Mouse (Mus musculus): ENCODE data around the gene Atp13a3. TPM values are rescaled to one million over a fixed set of nuclear protein-coding genes. Genes with fewer than 3 reads are reported as not detected.

Gene Atp13a3
- polyA plus RNA-seq, 1 experiment: 30.5 TPM

GRCm38 (mm10) chr16:30427003-30427402, 21.2 kb upstream of the Atp13a3 start:
- Histone ChIP-seq H3K79me2 (ENCODE audit: control insufficient read depth, insufficient read depth) (no peaks in the 10 kb centered on the region), H3K27me3 (ENCODE audit: control insufficient read depth, insufficient read depth, insufficient read length) (no peaks in the 10 kb centered on the region), H3K36me3 (ENCODE audit: control insufficient read depth, insufficient read depth) (no peaks in the 10 kb centered on the region), H3K79me3 (ENCODE audit: low read depth) (no peaks in the 10 kb centered on the region), H3K4me3 (ENCODE audit: insufficient read depth, poor library complexity, severe bottlenecking) (no peak overlapping the region), H3ac (ENCODE audit: control insufficient read depth, insufficient read length, low read depth) (no peak overlapping the region)
- TF ChIP-seq CTCF (IDR thresholded peaks at IDR 0.05; ENCODE audit: control insufficient read depth, insufficient read depth, insufficient read length): no peak
- no peak for TF ChIP-seq MAX (IDR thresholded peaks at IDR 0.05)
- no peak for TF ChIP-seq CEBPB (IDR thresholded peaks at IDR 0.05; ENCODE audit: low read depth)
- no peak for TF ChIP-seq USF1 (IDR thresholded peaks at IDR 0.05; ENCODE audit: low read depth)
- TF ChIP-seq FOSL1 (IDR thresholded peaks at IDR 0.05; ENCODE audit: insufficient read depth, low read length, poor library complexity, severe bottlenecking): no peak
- no peak for TF ChIP-seq MYOD1 (IDR thresholded peaks at IDR 0.05; ENCODE audit: control insufficient read depth, insufficient read length, low read depth)
- TF ChIP-seq MYOG (IDR thresholded peaks at IDR 0.05; ENCODE audit: control insufficient read depth, extremely low read depth, insufficient read length): no peak

DNA sequence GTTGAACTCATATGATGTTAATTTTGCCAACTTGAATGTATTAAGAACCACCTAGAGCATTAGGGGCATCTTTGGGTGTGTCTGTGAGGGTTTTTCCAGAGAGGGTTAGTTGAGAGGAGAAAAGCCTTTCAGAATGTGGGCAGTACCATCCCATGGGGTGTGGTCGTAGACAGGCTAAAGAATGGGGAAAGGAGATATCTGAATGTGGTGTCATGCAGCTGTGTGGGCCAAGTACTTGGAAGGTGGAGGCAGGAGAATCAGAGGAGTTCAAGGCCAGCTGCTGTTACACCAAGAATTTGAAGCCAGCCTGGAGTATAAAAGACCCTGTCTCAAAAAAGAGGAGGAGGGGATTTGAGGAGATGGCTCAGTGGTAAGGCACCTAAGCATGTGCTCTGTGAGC, 20.2 kb upstream of the Atp13a3 start:
- H3K27me3 ChIP-seq (ENCODE audit: control insufficient read depth, insufficient read depth, insufficient read length): no peaks in the 10 kb centered on the region
- H3K4me3 ChIP-seq (ENCODE audit: insufficient read depth, poor library complexity, severe bottlenecking): no peak overlapping the region
- H3ac ChIP-seq (ENCODE audit: control insufficient read depth, insufficient read length, low read depth): no peak overlapping the region
- H3K79me2 ChIP-seq (ENCODE audit: control insufficient read depth, insufficient read depth): no peaks in the 10 kb centered on the region
- TF ChIP-seq MYOG (IDR thresholded peaks at IDR 0.05; ENCODE audit: control insufficient read depth, extremely low read depth, insufficient read length) (no peak), USF1 (IDR thresholded peaks at IDR 0.05; ENCODE audit: low read depth) (no peak), CTCF (IDR thresholded peaks at IDR 0.05; ENCODE audit: control insufficient read depth, insufficient read depth, insufficient read length) (no peak), MYOD1 (IDR thresholded peaks at IDR 0.05; ENCODE audit: control insufficient read depth, insufficient read length, low read depth) (no peak), CEBPB (IDR thresholded peaks at IDR 0.05; ENCODE audit: low read depth) (no peak), MAX (IDR thresholded peaks at IDR 0.05) (no peak), FOSL1 (IDR thresholded peaks at IDR 0.05; ENCODE audit: insufficient read depth, low read length, poor library complexity, severe bottlenecking) (no peak)
- H3K36me3 ChIP-seq (ENCODE audit: control insufficient read depth, insufficient read depth): no peaks in the 10 kb centered on the region
- H3K79me3 ChIP-seq (ENCODE audit: low read depth): no peaks in the 10 kb centered on the region

DNA sequence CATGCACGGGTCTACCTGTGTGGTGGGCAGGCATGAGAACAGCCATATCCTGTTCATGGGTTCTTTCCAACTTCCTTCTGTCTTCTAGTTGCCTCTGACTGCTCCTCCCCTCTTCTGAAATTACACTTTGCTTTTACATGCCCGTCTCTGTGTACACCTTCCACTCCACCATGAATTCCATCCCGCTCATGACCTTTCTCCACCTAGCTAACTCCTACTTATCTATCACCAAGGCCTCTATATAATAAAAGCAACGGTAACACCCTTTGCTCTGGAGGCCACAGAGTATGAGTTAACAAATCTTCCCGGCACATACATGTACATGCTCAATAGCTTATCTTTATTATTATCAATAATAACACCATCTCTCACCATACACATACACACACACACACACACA, 18.3 kb upstream of the Atp13a3 start:
- Histone ChIP-seq H3ac (ENCODE audit: control insufficient read depth, insufficient read length, low read depth) (no peak overlapping the region), H3K4me3 (ENCODE audit: insufficient read depth, poor library complexity, severe bottlenecking) (no peak overlapping the region), H3K27me3 (ENCODE audit: control insufficient read depth, insufficient read depth, insufficient read length) (no peaks in the 10 kb centered on the region), H3K79me3 (ENCODE audit: low read depth) (no peaks in the 10 kb centered on the region), H3K79me2 (ENCODE audit: control insufficient read depth, insufficient read depth) (no peaks in the 10 kb centered on the region), H3K36me3 (ENCODE audit: control insufficient read depth, insufficient read depth) (no peaks in the 10 kb centered on the region)
- no peak for TF ChIP-seq MAX (IDR thresholded peaks at IDR 0.05)
- no peak for TF ChIP-seq CTCF (IDR thresholded peaks at IDR 0.05; ENCODE audit: control insufficient read depth, insufficient read depth, insufficient read length)
- TF ChIP-seq CEBPB (IDR thresholded peaks at IDR 0.05; ENCODE audit: low read depth): no peak
- TF ChIP-seq MYOG (IDR thresholded peaks at IDR 0.05; ENCODE audit: control insufficient read depth, extremely low read depth, insufficient read length): no peak
- TF ChIP-seq FOSL1 (IDR thresholded peaks at IDR 0.05; ENCODE audit: insufficient read depth, low read length, poor library complexity, severe bottlenecking): no peak
- TF ChIP-seq USF1 (IDR thresholded peaks at IDR 0.05; ENCODE audit: low read depth): no peak

GRCm38 (mm10) chr16:30416707-30417106, 10.9 kb upstream of the Atp13a3 start:
- Histone ChIP-seq H3K36me3 (ENCODE audit: control insufficient read depth, insufficient read depth) (no peaks in the 10 kb centered on the region), H3K79me2 (ENCODE audit: control insufficient read depth, insufficient read depth) (no peaks in the 10 kb centered on the region), H3K79me3 (ENCODE audit: low read depth) (no peaks in the 10 kb centered on the region), H3K4me3 (ENCODE audit: insufficient read depth, poor library complexity, severe bottlenecking) (no peak overlapping the region), H3K27me3 (ENCODE audit: control insufficient read depth, insufficient read depth, insufficient read length) (no peaks in the 10 kb centered on the region), H3ac (ENCODE audit: control insufficient read depth, insufficient read length, low read depth) (no peak overlapping the region)
- TF ChIP-seq CTCF (IDR thresholded peaks at IDR 0.05; ENCODE audit: control insufficient read depth, insufficient read depth, insufficient read length) (no peak), MYOG (IDR thresholded peaks at IDR 0.05; ENCODE audit: control insufficient read depth, extremely low read depth, insufficient read length) (no peak), FOSL1 (IDR thresholded peaks at IDR 0.05; ENCODE audit: insufficient read depth, low read length, poor library complexity, severe bottlenecking) (no peak), MYOD1 (IDR thresholded peaks at IDR 0.05; ENCODE audit: control insufficient read depth, insufficient read length, low read depth) (no peak), CEBPB (IDR thresholded peaks at IDR 0.05; ENCODE audit: low read depth) (no peak), MAX (IDR thresholded peaks at IDR 0.05) (no peak), USF1 (IDR thresholded peaks at IDR 0.05; ENCODE audit: low read depth) (no peak)

- peak; percentile 46 for TF ChIP-seq MYOD1 (IDR thresholded peaks at IDR 0.05; ENCODE audit: control insufficient read depth, insufficient read length, low read depth)
- TF ChIP-seq MAX (IDR thresholded peaks at IDR 0.05): no peak
- Histone ChIP-seq H3K4me3 (ENCODE audit: insufficient read depth, poor library complexity, severe bottlenecking) (no peak overlapping the region), H3ac (ENCODE audit: control insufficient read depth, insufficient read length, low read depth) (no peak overlapping the region), H3K27me3 (ENCODE audit: control insufficient read depth, insufficient read depth, insufficient read length) (no peaks in the 10 kb centered on the region), H3K36me3 (ENCODE audit: control insufficient read depth, insufficient read depth) (no peaks in the 10 kb centered on the region), H3K79me2 (ENCODE audit: control insufficient read depth, insufficient read depth) (no peaks in the 10 kb centered on the region), H3K79me3 (ENCODE audit: low read depth) (no peaks in the 10 kb centered on the region)
These were observed 10.5 kb upstream of the Atp13a3 start for GRCm38 (mm10) chr16:30416284-30416683.

DNA sequence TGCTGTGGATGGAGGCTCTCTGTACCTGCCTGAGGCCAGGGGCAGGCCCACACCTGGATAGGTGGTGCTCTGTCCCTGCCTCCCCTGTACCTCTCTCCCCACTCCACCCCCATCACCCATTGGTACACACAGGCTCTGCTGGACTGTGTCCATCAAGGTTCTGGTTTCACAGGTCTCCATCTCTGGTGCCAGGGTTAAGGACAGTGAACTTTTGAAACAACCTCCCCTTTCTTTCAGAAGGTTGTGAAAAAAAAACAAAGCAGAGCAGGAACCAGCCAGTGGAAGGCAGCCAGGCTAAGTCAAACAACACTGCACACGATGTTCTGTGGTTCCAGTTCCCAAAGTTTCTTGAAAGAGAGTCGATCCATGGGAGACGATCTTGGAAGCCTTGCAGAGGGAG, 6.9 kb upstream of the Atp13a3 start:
- no peaks in the 10 kb centered on the region for H3K27me3 ChIP-seq (ENCODE audit: control insufficient read depth, insufficient read depth, insufficient read length)
- no peak overlapping the region for H3ac ChIP-seq (ENCODE audit: control insufficient read depth, insufficient read length, low read depth)
- H3K36me3 ChIP-seq (ENCODE audit: control insufficient read depth, insufficient read depth): no peaks in the 10 kb centered on the region
- H3K79me2 ChIP-seq (ENCODE audit: control insufficient read depth, insufficient read depth): no peaks in the 10 kb centered on the region
- TF ChIP-seq CEBPB (IDR thresholded peaks at IDR 0.05; ENCODE audit: low read depth): no peak
- TF ChIP-seq CTCF (IDR thresholded peaks at IDR 0.05; ENCODE audit: control insufficient read depth, insufficient read depth, insufficient read length): no peak
- no peak for TF ChIP-seq USF1 (IDR thresholded peaks at IDR 0.05; ENCODE audit: low read depth)
- no peak for TF ChIP-seq MYOG (IDR thresholded peaks at IDR 0.05; ENCODE audit: control insufficient read depth, extremely low read depth, insufficient read length)
- no peak for TF ChIP-seq MAX (IDR thresholded peaks at IDR 0.05)
- TF ChIP-seq MYOD1 (IDR thresholded peaks at IDR 0.05; ENCODE audit: control insufficient read depth, insufficient read length, low read depth): no peak
- no peak for TF ChIP-seq FOSL1 (IDR thresholded peaks at IDR 0.05; ENCODE audit: insufficient read depth, low read length, poor library complexity, severe bottlenecking)
- H3K79me3 ChIP-seq (ENCODE audit: low read depth): no peaks in the 10 kb centered on the region
- H3K4me3 ChIP-seq (ENCODE audit: insufficient read depth, poor library complexity, severe bottlenecking): no peak overlapping the region
